Mouse (Mus musculus) bone marrow, adult 2 months (tissue): ENCODE measurements around the gene Kansl3. TPM values are rescaled to one million over a fixed set of nuclear protein-coding genes. Genes with fewer than 3 reads are reported as not detected.
A peak's percentile ranks its signal among the peaks of the same experiment; 100 is the strongest.

Experiments used
- H3K27ac ChIP-seq: fragments of 200-500 bp; 2 replicates; pipeline ENCODE4 v1.5.1; 2012; ENCODE audit warnings: low read depth, mild to moderate bottlenecking, control low read depth, inconsistent platforms, low read length; ENCODE audit not compliant: control insufficient read depth, poor library complexity, insufficient read depth
- H3K4me1 ChIP-seq: fragments of 200-500 bp; 2 replicates; pipeline ENCODE4 v1.6.1; 2011; ENCODE audit warnings: low read length; ENCODE audit not compliant: control insufficient read depth, insufficient read depth
- H3K4me3 ChIP-seq: fragments of 200-500 bp; replicated peaks from 2 replicates; pipeline ENCODE3; 2011; ENCODE audit warnings: mild to moderate bottlenecking, low read depth, low read length, control low read depth; ENCODE audit not compliant: control insufficient read depth
- CTCF ChIP-seq: fragments of 200-500 bp; IDR thresholded peaks from 2 replicates; pipeline ENCODE4 v1.5.1; 2011; ENCODE audit warnings: low read length, control low read depth; ENCODE audit not compliant: control insufficient read depth, insufficient read depth
- POLR2A ChIP-seq: fragments of 200-500 bp; IDR thresholded peaks from 2 replicates; pipeline ENCODE4 v1.6.1; 2011; ENCODE audit warnings: low read depth, mild to moderate bottlenecking, control low read depth, low read length, borderline replicate concordance; ENCODE audit not compliant: control insufficient read depth
- WGBS: fragments of 180-500 bp; shearing (Covaris S2); methylation state at CpG from one replicate; pipeline ENCODE4 v1.1.7; 2018; 5-methylcytosine and 5-hydroxymethylcytosine counted together
- polyA plus RNA-seq: library from polyadenylated mRNA; stranded (reverse); fragments of >200 nt; gene quantifications from 2 replicates; pipeline ENCODE4 v1.2.4, GENCODE M21; 2011; ENCODE audit warnings: low replicate concordance; ENCODE audit not compliant: missing spikeins, insufficient read depth, insufficient read length

The Kansl3 gene
- polyA plus RNA-seq, 1 experiment, result 27.8 TPM

- no peak for TF ChIP-seq CTCF
- no peak for TF ChIP-seq POLR2A
- Histone ChIP-seq H3K4me1 (peaks cover 4% of the 10 kb centered on the region; the same call in 1 of the 2 replicates), H3K27ac (peak overlapping the region; percentile 98), H3K4me3 (peak overlapping the region; percentile 85)
- 7% methylated on average over 9 of the region's 9 CpGs for WGBS
Observed at GRCm38 (mm10) chr1:36308966-36309475, 60.0 kb downstream of the Kansl3 start.

- Histone ChIP-seq H3K27ac (peak overlapping the region; percentile 98), H3K4me1 (peaks cover 4% of the 10 kb centered on the region; the same call in 1 of the 2 replicates), H3K4me3 (peak overlapping the region; percentile 85)
- no peak for TF ChIP-seq POLR2A
- no peak for TF ChIP-seq CTCF
- WGBS, result 2% methylated on average over 12 of the region's 12 CpGs
Observed at GRCm38 (mm10) chr1:36308451-36308901, 60.5 kb downstream of the Kansl3 start.

- Histone ChIP-seq H3K4me1 (peaks cover 4% of the 10 kb centered on the region; the same call in 1 of the 2 replicates), H3K27ac (peak within 1 kb of the TSS; percentile 98), H3K4me3 (peak within 1 kb of the TSS; percentile 85)
- WGBS, result 1% methylated on average over 65 of the region's 65 CpGs
- peak; percentile 100 for TF ChIP-seq POLR2A
- no peak for TF ChIP-seq CTCF
Observed at GRCm38 (mm10) chr1:36307495-36308280, 61.3 kb downstream of the Kansl3 start, which contains the start of gene Arid5a. Gene Arid5a (plus strand): TSS chr1:36307733.

- peak overlapping the region; percentile 35; the same call in 1 of the 2 replicates for H3K27ac ChIP-seq
- peaks cover 4% of the 10 kb centered on the region; the same call in 1 of the 2 replicates for H3K4me1 ChIP-seq
- TF ChIP-seq CTCF (no peak), POLR2A (no peak)
- WGBS, result 24% methylated on average over 7 of the region's 7 CpGs
- no peak overlapping the region for H3K4me3 ChIP-seq
Observed at GRCm38 (mm10) chr1:36307121-36307494, 61.9 kb downstream of the Kansl3 start.

- H3K4me1 ChIP-seq, result peaks cover 4% of the 10 kb centered on the region; the same call in 1 of the 2 replicates
- H3K4me3 ChIP-seq, result no peak overlapping the region
- no peak overlapping the region for H3K27ac ChIP-seq
- WGBS, result 86% methylated on average over 6 of the region's 6 CpGs
- TF ChIP-seq CTCF (no peak), POLR2A (no peak)
Observed at GRCm38 (mm10) chr1:36306120-36306519, 62.9 kb downstream of the Kansl3 start.

GRCm38 (mm10) chr1:36304764-36305163 lies 64.2 kb downstream of the Kansl3 start:
- H3K27ac ChIP-seq, result no peak overlapping the region
- H3K4me1 ChIP-seq, result peaks cover 2% of the 10 kb centered on the region; the same call in 1 of the 2 replicates
- 77% methylated on average over 7 of the region's 7 CpGs for WGBS
- no peak overlapping the region for H3K4me3 ChIP-seq
- TF ChIP-seq POLR2A, result no peak
- TF ChIP-seq CTCF, result no peak

GRCm38 (mm10) chr1:36303381-36304320 lies 65.3 kb downstream of the Kansl3 start:
- Histone ChIP-seq H3K4me3 (no peak overlapping the region), H3K4me1 (peaks cover 1% of the 10 kb centered on the region; the same call in 1 of the 2 replicates), H3K27ac (no peak overlapping the region)
- TF ChIP-seq CTCF, result no peak
- TF ChIP-seq POLR2A, result no peak
- WGBS, result 9% methylated on average over 30 of the region's 30 CpGs
